Mouse (Mus musculus) forebrain, postnatal 0 days (tissue): ENCODE data around the gene Hs3st1. TPM values are rescaled to one million over a fixed set of nuclear protein-coding genes. Genes with fewer than 3 reads are reported as not detected.

Experiments
- ATAC-seq: fragments of 200-750 bp; cut with Nextera tagmentation; 2 replicates; pipeline ENCODE4 v1.8.0; 2017; ENCODE audit warnings: mild to moderate bottlenecking, moderate library complexity
- DNase-seq: peaks from one replicate; pipeline ENCODE4 v3.0.0-alpha.2; 2015
- H3K27ac ChIP-seq: fragments of 300-500 bp; sonication (generic); 2 replicates; pipeline ENCODE4 v1.5.1; 2014; ENCODE audit warnings: low read depth, mild to moderate bottlenecking, antibody characterized with exemption, low read length, moderate library complexity, mixed read lengths
- H3K27me3 ChIP-seq: fragments of 300-500 bp; sonication (generic); 2 replicates; pipeline ENCODE4 v1.6.1; 2014; ENCODE audit warnings: mild to moderate bottlenecking, low read length, mixed read lengths; ENCODE audit not compliant: insufficient read depth
- H3K36me3 ChIP-seq: fragments of 300-500 bp; sonication (generic); 2 replicates; pipeline ENCODE4 v1.6.1; 2014; ENCODE audit warnings: mild to moderate bottlenecking, moderate library complexity; ENCODE audit not compliant: insufficient read depth
- H3K4me1 ChIP-seq: fragments of 300-500 bp; sonication (generic); 2 replicates; pipeline ENCODE4 v1.6.1; 2014; ENCODE audit warnings: antibody characterized with exemption; ENCODE audit not compliant: insufficient read depth
- H3K4me2 ChIP-seq: fragments of 300-500 bp; sonication (generic); 2 replicates; pipeline ENCODE4 v1.6.1; 2014; ENCODE audit warnings: low read depth, mild to moderate bottlenecking, moderate library complexity
- H3K4me3 ChIP-seq: fragments of 300-500 bp; sonication (generic); 2 replicates; pipeline ENCODE4 v1.5.1; 2014; ENCODE audit warnings: low read depth, low read length, mixed read lengths
- H3K9ac ChIP-seq: fragments of 300-500 bp; sonication (generic); 2 replicates; pipeline ENCODE4 v1.6.1; 2014; ENCODE audit warnings: mild to moderate bottlenecking
- H3K9me3 ChIP-seq: fragments of 300-500 bp; sonication (generic); 2 replicates; pipeline ENCODE4 v1.6.1; 2016; ENCODE audit warnings: low read length
- CTCF ChIP-seq: sonication (generic); IDR thresholded peaks from 2 replicates; pipeline ENCODE4 v1.5.1; 2016; ENCODE audit warnings: antibody characterized with exemption, control low read depth, low read depth
- WGBS: fragments of 180-500 bp; shearing (Covaris S2); extraction: QIAGEN DNeasy Blood & Tissue Kit; methylation state at CpG from one replicate; pipeline ENCODE4 v1.1.7; 2014; 5-methylcytosine and 5-hydroxymethylcytosine counted together
- polyA plus RNA-seq: library from polyadenylated mRNA; unstranded; fragments of >200 nt; fragmentation: Nextera tagmentation; extraction: Ambion mirVana; gene quantifications from 2 replicates; pipeline ENCODE4 v1.2.1, GENCODE M21; 2015
- total RNA-seq: library from RNA; depleted of rRNA; stranded (reverse); fragments of >200 nt; gene quantifications from 2 replicates; pipeline ENCODE4 v1.2.3, GENCODE M21; 2014

Hs3st1 gene
- total and polyA plus RNA-seq, 2 experiments from 2014 or later: 36.7 to 41.9 TPM

DNA sequence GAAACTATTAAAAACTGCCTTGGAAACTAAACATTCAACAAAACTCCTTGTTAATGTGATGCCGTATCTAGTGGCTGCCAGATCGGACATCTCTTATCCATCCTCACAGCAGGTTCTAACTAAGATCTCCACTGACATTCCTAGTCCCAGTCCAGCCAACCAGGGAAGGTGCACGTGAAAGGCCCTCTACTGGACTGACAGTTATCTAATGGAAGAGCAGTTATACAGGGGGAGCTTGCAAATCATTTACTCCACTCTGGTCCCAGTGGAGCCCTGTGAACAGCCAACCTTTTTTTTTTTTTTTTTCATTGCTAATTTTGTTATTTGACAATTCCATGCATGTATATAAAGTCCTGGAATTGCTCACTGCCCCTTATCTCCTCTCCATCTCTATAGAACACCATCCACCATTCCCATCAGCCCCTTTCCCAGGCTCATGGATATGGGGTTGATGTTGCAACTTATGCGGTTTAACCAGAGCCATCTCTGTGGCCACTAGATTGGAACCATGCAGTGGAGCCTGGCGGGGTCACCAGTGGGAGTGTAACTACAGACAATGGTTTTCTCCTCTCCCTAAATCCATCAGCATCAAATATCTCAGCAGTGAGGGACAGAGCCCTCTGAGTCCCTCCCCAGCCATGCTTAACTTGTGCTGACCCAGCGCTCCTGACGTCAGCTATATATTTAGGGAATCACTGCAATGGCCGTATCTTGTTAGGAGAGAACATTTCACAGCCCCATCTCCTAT, 120.8 kb downstream of the Hs3st1 start:
- H3K27me3 ChIP-seq: no peaks in the 10 kb centered on the region
- H3K27ac ChIP-seq: no peak overlapping the region
- H3K4me2 ChIP-seq: no peak overlapping the region
- DNase-seq (no peak), ATAC-seq (no peak)
- 0 out of 2 replicates have a peak, but pooled peaks cover 5% of the 10 kb centered on the region for H3K36me3 ChIP-seq
- no peak overlapping the region for H3K9ac ChIP-seq
- peaks cover 10% of the 10 kb centered on the region; the same call in 1 of the 2 replicates for H3K4me1 ChIP-seq
- H3K9me3 ChIP-seq: no peaks in the 10 kb centered on the region
- H3K4me3 ChIP-seq: no peak overlapping the region
- TF ChIP-seq CTCF: no peak
- 89% methylated on average over 8 of the region's 8 CpGs for WGBS

DNA sequence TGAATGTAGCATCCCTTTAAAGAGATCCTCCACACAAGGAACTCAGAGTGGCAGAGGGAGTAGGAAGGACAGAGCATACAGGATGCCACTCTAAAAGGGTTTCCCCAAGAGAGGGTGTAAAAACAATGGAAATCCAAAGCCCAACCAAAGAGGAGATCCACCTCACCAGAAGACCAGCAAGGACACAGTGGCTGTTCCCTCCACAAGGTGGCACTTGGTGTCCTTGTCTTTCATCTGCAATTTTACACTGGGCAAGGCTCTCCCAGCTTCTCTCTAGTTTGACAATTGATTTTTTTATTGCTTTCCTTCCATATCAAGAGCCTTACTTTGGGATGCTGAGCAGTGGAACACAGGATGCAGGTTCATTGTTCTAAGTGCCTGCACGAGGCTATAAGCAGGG, 122.1 kb downstream of the Hs3st1 start:
- ATAC-seq (0 out of 2 replicates have a peak, but pooled peaks have one; percentile 18), DNase-seq (no peak)
- no peak overlapping the region for H3K4me3 ChIP-seq
- H3K27me3 ChIP-seq: no peaks in the 10 kb centered on the region
- H3K27ac ChIP-seq: no peak overlapping the region
- no peak overlapping the region for H3K9ac ChIP-seq
- 0 out of 2 replicates have a peak, but pooled peaks cover 5% of the 10 kb centered on the region for H3K36me3 ChIP-seq
- peak; percentile 60 for TF ChIP-seq CTCF
- H3K4me1 ChIP-seq: peaks cover 10% of the 10 kb centered on the region; the same call in 1 of the 2 replicates
- H3K4me2 ChIP-seq: no peak overlapping the region
- H3K9me3 ChIP-seq: no peaks in the 10 kb centered on the region
- whole genome bisulfite sequencing: 76% methylated on average over 1 of the region's 1 CpGs

DNA sequence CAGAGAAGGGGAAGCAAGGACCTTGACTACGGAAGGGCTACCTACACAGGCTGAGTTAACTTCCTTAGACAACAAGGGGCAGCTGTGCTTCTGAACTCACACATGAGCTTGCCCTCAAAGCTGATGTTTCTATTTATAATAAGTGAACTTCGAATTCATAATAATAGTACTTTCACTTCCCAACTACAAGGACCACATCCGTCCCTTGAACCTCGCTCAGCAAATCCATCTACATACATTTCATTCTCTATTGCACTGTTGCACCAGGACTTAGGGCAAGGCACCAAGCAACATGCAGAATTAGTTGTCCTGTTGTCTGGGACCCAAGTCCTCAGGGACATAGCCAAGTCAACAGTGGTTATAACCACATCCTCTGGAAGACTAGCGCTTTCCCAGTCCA, 124.4 kb downstream of the Hs3st1 start:
- Histone ChIP-seq H3K9ac (no peak overlapping the region), H3K9me3 (no peaks in the 10 kb centered on the region), H3K4me3 (no peak overlapping the region), H3K27me3 (no peaks in the 10 kb centered on the region), H3K27ac (no peak overlapping the region), H3K4me1 (0 out of 2 replicates have a peak, but pooled peaks cover under 1% of the 10 kb centered on the region), H3K36me3 (0 out of 2 replicates have a peak, but pooled peaks cover 5% of the 10 kb centered on the region), H3K4me2 (no peak overlapping the region)
- no peak for TF ChIP-seq CTCF
- WGBS: 97% methylated on average over 5 of the region's 5 CpGs
- no peak for ATAC-seq
- no peak for DNase-seq

- H3K4me2 ChIP-seq: peak overlapping the region; percentile 31
- WGBS: 23% methylated on average over 8 of the region's 8 CpGs
- no peak for TF ChIP-seq CTCF
- H3K27me3 ChIP-seq: no peaks in the 10 kb centered on the region
- H3K9ac ChIP-seq: peak overlapping the region; percentile 26
- no peaks in the 10 kb centered on the region for H3K36me3 ChIP-seq
- H3K4me3 ChIP-seq: no peak overlapping the region
- DNase-seq: peak; percentile 49
- peaks cover 10% of the 10 kb centered on the region for H3K4me1 ChIP-seq
- peak overlapping the region; percentile 58 for H3K27ac ChIP-seq
- no peaks in the 10 kb centered on the region for H3K9me3 ChIP-seq
- ATAC-seq: peak; percentile 38; the same call in 1 of the 2 replicates
Observed at GRCm38 (mm10) chr5:39625037-39625473, 130.2 kb downstream of the Hs3st1 start.

DNA sequence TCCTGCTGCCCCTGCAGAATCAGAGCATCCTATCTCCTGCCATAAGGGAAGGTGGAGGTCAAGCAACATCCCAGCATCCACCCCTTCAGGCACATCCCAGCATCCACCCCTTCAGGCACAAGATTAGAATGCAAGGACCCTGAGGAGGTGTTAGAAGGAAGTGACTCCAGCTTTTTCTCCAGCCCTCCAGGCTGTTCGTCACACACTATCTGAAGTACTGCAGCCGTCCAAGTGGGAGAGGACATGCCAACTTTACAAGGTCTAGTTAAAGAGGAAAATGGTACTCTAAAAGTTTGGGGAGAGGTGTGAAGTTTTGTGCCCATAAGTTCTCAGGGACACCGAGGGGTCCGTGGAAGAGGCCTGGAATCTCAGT, 131.1 kb downstream of the Hs3st1 start:
- no peaks in the 10 kb centered on the region for H3K27me3 ChIP-seq
- H3K4me2 ChIP-seq: no peak overlapping the region
- H3K36me3 ChIP-seq: no peaks in the 10 kb centered on the region
- WGBS: 53% methylated on average over 4 of the region's 4 CpGs
- no peak overlapping the region for H3K27ac ChIP-seq
- no peaks in the 10 kb centered on the region for H3K9me3 ChIP-seq
- no peak for ATAC-seq
- H3K9ac ChIP-seq: no peak overlapping the region
- DNase-seq: no peak
- no peak overlapping the region for H3K4me3 ChIP-seq
- peaks cover 10% of the 10 kb centered on the region for H3K4me1 ChIP-seq
- no peak for TF ChIP-seq CTCF

DNA sequence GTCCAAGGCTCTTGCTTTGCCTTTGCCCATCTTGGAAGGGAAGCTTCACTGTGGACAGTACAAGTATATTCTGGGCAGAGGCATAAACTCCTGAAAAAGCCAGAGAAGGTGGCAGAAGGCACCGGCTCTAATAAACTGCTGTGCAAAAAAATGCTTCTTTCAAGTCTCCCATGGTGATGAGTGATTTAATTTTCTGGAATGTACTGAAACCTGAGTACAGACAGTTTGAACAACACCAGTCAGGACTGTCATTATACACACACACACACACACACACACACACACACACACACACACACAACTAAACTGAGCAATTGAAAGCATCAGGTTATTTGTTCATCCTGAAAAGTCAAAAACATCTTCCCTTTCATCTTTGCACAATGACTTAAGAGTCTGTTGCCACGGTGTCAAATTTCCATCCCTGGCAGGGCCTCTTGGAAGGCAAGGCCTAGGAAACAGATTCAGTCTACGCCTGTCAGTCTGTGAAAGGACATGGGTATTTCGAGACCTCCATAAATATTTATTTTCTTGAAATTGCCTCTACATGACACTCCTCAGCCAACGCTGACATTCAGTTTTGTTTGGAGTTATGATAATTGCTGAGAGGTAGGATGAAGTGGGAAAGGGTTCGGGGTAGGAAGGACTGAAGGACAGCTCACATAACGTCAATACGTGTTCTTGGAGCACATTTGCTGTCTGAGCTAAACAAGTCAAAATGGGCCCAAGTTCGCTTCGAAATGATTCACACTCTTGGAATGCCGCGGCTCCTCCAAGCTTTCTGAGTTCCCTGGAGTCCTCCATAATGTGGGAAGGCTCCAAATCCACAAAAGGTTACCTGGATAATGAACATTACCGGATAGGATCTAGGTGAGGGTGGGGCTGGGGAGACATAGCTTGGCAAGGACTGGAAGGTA, 131.7 kb downstream of the Hs3st1 start:
- H3K4me3 ChIP-seq: no peak overlapping the region
- no peaks in the 10 kb centered on the region for H3K36me3 ChIP-seq
- DNase-seq (peak; percentile 45), ATAC-seq (peak; percentile 56)
- no peaks in the 10 kb centered on the region for H3K9me3 ChIP-seq
- no peaks in the 10 kb centered on the region for H3K27me3 ChIP-seq
- WGBS: 60% methylated on average over 13 of the region's 13 CpGs
- no peak overlapping the region for H3K27ac ChIP-seq
- TF ChIP-seq CTCF: no peak
- H3K4me1 ChIP-seq: peaks cover 10% of the 10 kb centered on the region
- no peak overlapping the region for H3K4me2 ChIP-seq
- no peak overlapping the region for H3K9ac ChIP-seq
